Comparison of ENCODE assay signal across 8 mouse cellular contexts in the genomic region with DNA sequence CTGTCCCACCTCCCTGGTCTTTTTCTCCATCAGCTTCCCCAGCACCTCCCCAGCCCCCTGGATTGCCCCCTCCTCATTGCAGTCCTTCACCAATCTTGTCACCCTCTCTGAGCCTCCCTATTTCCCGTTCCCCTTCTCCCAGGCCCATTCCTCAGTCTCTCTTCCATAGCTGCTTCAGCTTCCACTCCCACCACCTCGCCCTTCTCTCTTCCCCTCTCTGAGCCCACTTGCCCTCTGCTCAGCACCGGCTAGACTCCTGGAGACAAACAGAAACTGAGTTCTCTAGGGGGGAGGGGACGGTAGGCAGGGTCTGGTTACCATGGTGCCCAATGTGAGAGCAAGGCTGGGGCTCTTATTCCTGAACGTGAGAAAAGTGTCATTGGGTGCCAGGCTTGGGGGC. TPM values are rescaled to one million over a fixed set of nuclear protein-coding genes. Genes with fewer than 3 reads are reported as not detected.
DNase-seq lines count a peak whose midpoint lies in the region; ATAC-seq and TF ChIP-seq lines count a peak whose summit lies in the region.

No protein-coding gene starts in this region.

- peak overlapping the region; percentile 92 for H3K4me2 ChIP-seq in kidney, postnatal 0 days (ENCODE audit: low read length)
- H3K4me2 ChIP-seq in hindbrain, embryonic 13.5 days, result peak overlapping the region; percentile 82
- H3K4me2 ChIP-seq in midbrain, postnatal 0 days (ENCODE audit: low read depth, low read length, poor library complexity, severe bottlenecking), result peak overlapping the region; percentile 80

- 3% methylated on average over 5 of the region's 5 CpGs for WGBS in kidney, postnatal 0 days
- WGBS in hindbrain, embryonic 13.5 days, result 0% methylated on average over 5 of the region's 5 CpGs
- 0% methylated on average over 5 of the region's 5 CpGs for WGBS in midbrain, postnatal 0 days

- 0 out of 2 replicates have a peak, but pooled peaks cover 9% of the 10 kb centered on the region for H3K4me1 ChIP-seq in kidney, postnatal 0 days (replicated peaks; ENCODE audit: insufficient read depth, low read length)
- H3K4me1 ChIP-seq in cortical plate, adult 2 months (ENCODE audit: control insufficient read depth, insufficient read depth, low read length), result no peaks in the 10 kb centered on the region
- H3K4me1 ChIP-seq in hindbrain, embryonic 13.5 days (replicated peaks), result peaks cover 17% of the 10 kb centered on the region
- peaks cover 3% of the 10 kb centered on the region; the same call in 1 of the 2 replicates for H3K4me1 ChIP-seq in midbrain, postnatal 0 days (ENCODE audit: insufficient read depth, low read length)

- no peaks in the 10 kb centered on the region for H3K27me3 ChIP-seq in kidney, postnatal 0 days (ENCODE audit: insufficient read depth, low read length)
- 0 out of 2 replicates have a peak, but pooled peaks cover 3% of the 10 kb centered on the region for H3K27me3 ChIP-seq in hindbrain, embryonic 13.5 days
- no peaks in the 10 kb centered on the region for H3K27me3 ChIP-seq in midbrain, postnatal 0 days (ENCODE audit: insufficient read depth, low read length)

- no peaks in the 10 kb centered on the region for H3K36me3 ChIP-seq in kidney, postnatal 0 days (ENCODE audit: insufficient read depth, low read length)
- H3K36me3 ChIP-seq in hindbrain, embryonic 13.5 days, result no peaks in the 10 kb centered on the region
- H3K36me3 ChIP-seq in midbrain, postnatal 0 days (ENCODE audit: insufficient read depth, low read length), result no peaks in the 10 kb centered on the region

- H3K9ac ChIP-seq in kidney, postnatal 0 days (ENCODE audit: low read depth, low read length), result peak overlapping the region; percentile 54; the same call in 1 of the 2 replicates
- H3K9ac ChIP-seq in hindbrain, embryonic 13.5 days, result peak overlapping the region; percentile 79
- peak overlapping the region; percentile 63 for H3K9ac ChIP-seq in midbrain, postnatal 0 days (replicated peaks; ENCODE audit: low read length, poor library complexity, severe bottlenecking)

- H3K4me3 ChIP-seq in kidney, postnatal 0 days (replicated peaks; ENCODE audit: low read depth, low read length), result peak overlapping the region; percentile 57
- peak overlapping the region; percentile 67 for H3K4me3 ChIP-seq in cortical plate, adult 2 months (ENCODE audit: insufficient read depth, low read length)
- peak overlapping the region; percentile 58 for H3K4me3 ChIP-seq in hindbrain, embryonic 13.5 days
- peak overlapping the region; percentile 56 for H3K4me3 ChIP-seq in midbrain, postnatal 0 days (ENCODE audit: low read depth, low read length)

- no peak overlapping the region for H3K27ac ChIP-seq in kidney, postnatal 0 days
- H3K27ac ChIP-seq in cortical plate, adult 2 months (ENCODE audit: insufficient read depth, low read length), result no peak overlapping the region
- H3K27ac ChIP-seq in hindbrain, embryonic 13.5 days, result peak overlapping the region; percentile 85
- H3K27ac ChIP-seq in midbrain, postnatal 0 days (ENCODE audit: low read depth, low read length), result peak overlapping the region; percentile 83

- TF ChIP-seq CTCF in kidney, postnatal 0 days (IDR thresholded peaks at IDR 0.05; ENCODE audit: low read depth), result no peak
- TF ChIP-seq CTCF in cortical plate, adult 2 months (IDR thresholded peaks at IDR 0.05; ENCODE audit: extremely low read depth, insufficient read depth, low read length), result no peak
- no peak for TF ChIP-seq CTCF in midbrain, postnatal 0 days (IDR thresholded peaks at IDR 0.05)

- no peak for TF ChIP-seq POLR2A in cortical plate, adult 2 months (IDR thresholded peaks at IDR 0.05; ENCODE audit: extremely low read depth, insufficient read depth, low read length)

- no peak for ATAC-seq in kidney, postnatal 0 days (replicated peaks; ENCODE audit: low FRiP score, low read depth)
- ATAC-seq in hindbrain, embryonic 13.5 days (ENCODE audit: low FRiP score), result peak; percentile 22
- ATAC-seq in midbrain, postnatal 0 days (ENCODE audit: low FRiP score), result peak; percentile 29; the same call in 1 of the 2 replicates

- H3K9me3 ChIP-seq in kidney, postnatal 0 days (replicated peaks; ENCODE audit: low read length), result no peaks in the 10 kb centered on the region
- H3K9me3 ChIP-seq in hindbrain, embryonic 13.5 days, result no peaks in the 10 kb centered on the region
- no peaks in the 10 kb centered on the region for H3K9me3 ChIP-seq in midbrain, postnatal 0 days (ENCODE audit: low read length)

- no peak for DNase-seq in kidney, postnatal 0 days (ENCODE audit: low spot score)
- no peak for DNase-seq in kidney, postnatal 14 days
- peak; percentile 44 for DNase-seq in midbrain, postnatal 0 days (ENCODE audit: low spot score)
- no peak for DNase-seq in adrenal gland, postnatal 10 days
- no peak for DNase-seq in yolk sac, embryonic 10.5 days (ENCODE audit: low spot score)
- no peak for DNase-seq in thymus, postnatal 0 days (ENCODE audit: low spot score)

RNA-seq across cellular contexts. Expression of a gene that starts 9.1 kb away (rescaled TPM):
- 3.3 and 3.5 TPM in 2 replicates for polyA plus RNA-seq in kidney, postnatal 0 days (2015; fragmentation: Nextera tagmentation; extraction: Ambion mirVana)
- polyA plus RNA-seq in cortical plate, adult 2 months (2012; rRNA removed), result 70.2 and 74.0 TPM in 2 replicates
- 26.1 and 27.7 TPM in 2 replicates for polyA plus RNA-seq in hindbrain, embryonic 13.5 days (2015; fragmentation: Nextera tagmentation; extraction: Ambion mirVana)
- 119 and 144 TPM in 2 replicates for total RNA-seq in midbrain, postnatal 0 days (2014; rRNA removed)
- polyA plus RNA-seq in midbrain, postnatal 0 days (2015; fragmentation: Nextera tagmentation; extraction: Ambion mirVana), result 88.4 and 96.7 TPM in 2 replicates
- 1 to 10 TPM; 2.5 to 4.2 TPM for total RNA-seq in adrenal gland, postnatal 10 days (2021)
- polyA plus RNA-seq in thymus, postnatal 0 days (2015; fragmentation: Nextera tagmentation; extraction: Ambion mirVana), result 0.26 and 0.38 TPM in 2 replicates

RNA-seq across cellular contexts. Expression of a gene that starts 10.9 kb away (rescaled TPM):
- polyA plus RNA-seq in kidney, postnatal 0 days (2015; fragmentation: Nextera tagmentation; extraction: Ambion mirVana), result 1.3 and 1.4 TPM in 2 replicates
- 3.7 and 4.3 TPM in 2 replicates for polyA plus RNA-seq in cortical plate, adult 2 months (2012; rRNA removed)
- 1.8 and 2.4 TPM in 2 replicates for polyA plus RNA-seq in hindbrain, embryonic 13.5 days (2015; fragmentation: Nextera tagmentation; extraction: Ambion mirVana)
- 0.38 and 1.4 TPM in 2 replicates for total RNA-seq in midbrain, postnatal 0 days (2014; rRNA removed)
- polyA plus RNA-seq in midbrain, postnatal 0 days (2015; fragmentation: Nextera tagmentation; extraction: Ambion mirVana), result 3.8 and 5.2 TPM in 2 replicates
- total RNA-seq in adrenal gland, postnatal 10 days (2021), result 1 to 10 TPM in 1 of 2 experiments, under 1 TPM in 1; 0.57 to 1.4 TPM
- polyA plus RNA-seq in thymus, postnatal 0 days (2015; fragmentation: Nextera tagmentation; extraction: Ambion mirVana), result 0.59 and 0.90 TPM in 2 replicates

RNA-seq across cellular contexts. Expression of a gene that starts 54.1 kb away (rescaled TPM):
- 0.26 and 0.42 TPM in 2 replicates for polyA plus RNA-seq in kidney, postnatal 0 days (2015; fragmentation: Nextera tagmentation; extraction: Ambion mirVana)
- 190 and 192 TPM in 2 replicates for polyA plus RNA-seq in cortical plate, adult 2 months (2012; rRNA removed)
- 14.6 and 15.6 TPM in 2 replicates for polyA plus RNA-seq in hindbrain, embryonic 13.5 days (2015; fragmentation: Nextera tagmentation; extraction: Ambion mirVana)
- total RNA-seq in midbrain, postnatal 0 days (2014; rRNA removed), result 589 and 657 TPM in 2 replicates
- 24.2 and 26.9 TPM in 2 replicates for polyA plus RNA-seq in midbrain, postnatal 0 days (2015; fragmentation: Nextera tagmentation; extraction: Ambion mirVana)
- total RNA-seq in adrenal gland, postnatal 10 days (2021), result 10 to 100 TPM in 1 of 2 experiments, 1 to 10 TPM in 1; 5.5 to 10.0 TPM
- 0.05 TPM in 1 of 2 replicates, not detected in the other for polyA plus RNA-seq in thymus, postnatal 0 days (2015; fragmentation: Nextera tagmentation; extraction: Ambion mirVana)

Comparison
In these comparisons a context has a peak if more than half of its experiments do, and no peak if none do; other contexts are left out.
1. H3K27ac ChIP-seq: peak in hindbrain, embryonic 13.5 days (single experiment) and midbrain, postnatal 0 days (single experiment); none in kidney, postnatal 0 days (single experiment) and cortical plate, adult 2 months (single experiment).
2. RNA of a gene that starts 54.1 kb away (polyA plus RNA-seq): 190 to 192 TPM in cortical plate, adult 2 months, 24.2 to 26.9 TPM in midbrain, postnatal 0 days and 14.6 to 15.6 TPM in hindbrain, embryonic 13.5 days; 0.26 to 0.42 TPM in kidney, postnatal 0 days and 0.05 TPM in thymus, postnatal 0 days; every median in the first group is over 10 times any median in the second.
3. Peak in every context shown above with its lines, with median percentiles within 50 percentile points of each other: H3K4me2 ChIP-seq, H3K4me3 ChIP-seq and H3K9ac ChIP-seq.